Mouse (Mus musculus) A20 (cell line): ENCODE results near the gene 1700067K01Rik.

ENCODE experiments used
- DNase-seq: peaks from one replicate; pipeline ENCODE4 v3.0.0-alpha.2; 2011; ENCODE audit warnings: low read depth, low spot score

Gene 1700067K01Rik

GRCm38 (mm10) chr8:84001281-84002000 lies at the start of gene 1700067K01Rik:
1700067K01Rik (plus strand) TSS chr8:84001502.
- DNase-seq = no peak

- DNase-seq = no peak
Observed at GRCm38 (mm10) chr8:83954749-83955105, 46.6 kb upstream of the 1700067K01Rik start.

- DNase-seq = peak; percentile 100
Observed at GRCm38 (mm10) chr8:83955106-83955957, 46.0 kb upstream of the 1700067K01Rik start, which contains the start of the genes Gm10644 and Asf1b. Gm10644 (minus strand) TSS chr8:83955205. Asf1b (plus strand) TSS chr8:83955507.

- DNase-seq = no peak
Observed at GRCm38 (mm10) chr8:83955958-83956218, 45.4 kb upstream of the 1700067K01Rik start.

- peak; percentile 79 for DNase-seq
Observed at GRCm38 (mm10) chr8:83956789-83957188, 44.5 kb upstream of the 1700067K01Rik start.

- DNase-seq = no peak
Observed at GRCm38 (mm10) chr8:83964015-83964765, 37.1 kb upstream of the 1700067K01Rik start.

- no peak for DNase-seq
Observed at GRCm38 (mm10) chr8:83967701-83968100, 33.6 kb upstream of the 1700067K01Rik start.

GRCm38 (mm10) chr8:83971121-83971520 lies 30.2 kb upstream of the 1700067K01Rik start:
- DNase-seq = no peak

- no peak for DNase-seq
Observed at GRCm38 (mm10) chr8:83971661-83972060, 29.6 kb upstream of the 1700067K01Rik start.

GRCm38 (mm10) chr8:83972150-83973120 lies 28.9 kb upstream of the 1700067K01Rik start, which contains the start of gene Prkaca:
Prkaca (plus strand) TSS chr8:83972993.
- DNase-seq = peak; percentile 98

GRCm38 (mm10) chr8:83973161-83974031 lies 27.9 kb upstream of the 1700067K01Rik start:
- DNase-seq = peak; percentile 37

GRCm38 (mm10) chr8:83974521-83974920 lies 26.8 kb upstream of the 1700067K01Rik start:
- DNase-seq = no peak

GRCm38 (mm10) chr8:83976101-83976630 lies 25.1 kb upstream of the 1700067K01Rik start:
- DNase-seq = peak; percentile 45

GRCm38 (mm10) chr8:83976779-83977350 lies 24.4 kb upstream of the 1700067K01Rik start:
- peak; percentile 36 for DNase-seq

- DNase-seq = no peak
Observed at GRCm38 (mm10) chr8:83977646-83978045, 23.7 kb upstream of the 1700067K01Rik start.

- no peak for DNase-seq
Observed at GRCm38 (mm10) chr8:83978200-83978599, 23.1 kb upstream of the 1700067K01Rik start.

- DNase-seq = no peak
Observed at GRCm38 (mm10) chr8:83980250-83980649, 21.1 kb upstream of the 1700067K01Rik start.

- DNase-seq = no peak
Observed at GRCm38 (mm10) chr8:83980845-83981244, 20.5 kb upstream of the 1700067K01Rik start.

GRCm38 (mm10) chr8:83981533-83981932 lies 19.8 kb upstream of the 1700067K01Rik start:
- DNase-seq = no peak
